In genomic region chr4:149840511-149841292, GRCm38 (mm10) we compare ENCODE assay signal across 10 mouse cellular contexts.
DNase-seq lines count a peak whose midpoint lies in the region; ATAC-seq and TF ChIP-seq lines count a peak whose summit lies in the region.
"Had no signal": no experiment of that assay in that cellular context is flagged by ENCODE, and none has a peak within 500 bp of the region (broad histone marks: within the 10 kb centered on the region; RNA-seq: fewer than 3 reads in every experiment).

No protein-coding gene starts in this region.

- no peak overlapping the region for H3K9ac ChIP-seq in limb, embryonic 15.5 days
- no peak overlapping the region for H3K9ac ChIP-seq in stomach, postnatal 0 days (ENCODE audit: low read length)
- H3K9ac ChIP-seq: neural tube, embryonic 13.5 days had no signal

- H3K4me3 ChIP-seq in limb, embryonic 15.5 days: no peak overlapping the region
- H3K4me3 ChIP-seq in stomach, postnatal 0 days (ENCODE audit: low read depth, low read length): no peak overlapping the region
- H3K4me3 ChIP-seq in thymus, adult 2 months (ENCODE audit: control insufficient read depth, insufficient read depth, low read length): no peak overlapping the region
- H3K4me3 ChIP-seq: neural tube, embryonic 13.5 days had no signal

- H3K36me3 ChIP-seq in limb, embryonic 15.5 days: no peaks in the 10 kb centered on the region
- H3K36me3 ChIP-seq in stomach, postnatal 0 days (ENCODE audit: control insufficient read depth, insufficient read depth, low read length): no peaks in the 10 kb centered on the region
- no peaks in the 10 kb centered on the region for H3K36me3 ChIP-seq in thymus, adult 2 months (ENCODE audit: control insufficient read depth, insufficient read depth, low read length)
- H3K36me3 ChIP-seq: G1E; neural tube, embryonic 13.5 days had no signal

- TF ChIP-seq CTCF in stomach, postnatal 0 days (IDR thresholded peaks at IDR 0.05; ENCODE audit: low read depth): no peak
- no peak for TF ChIP-seq CTCF in thymus, adult 2 months (IDR thresholded peaks at IDR 0.05; ENCODE audit: borderline replicate concordance, control insufficient read depth, extremely low read depth, insufficient read depth, low read length, poor library complexity)

- peak; percentile 62; the same call in 1 of the 2 replicates for ATAC-seq in limb, embryonic 15.5 days (ENCODE audit: insufficient number of reproducible peaks, low FRiP score, low TSS enrichment, low read depth)
- peak; percentile 79 for ATAC-seq in stomach, postnatal 0 days (ENCODE audit: low FRiP score, low TSS enrichment)

- no peaks in the 10 kb centered on the region for H3K9me3 ChIP-seq in limb, embryonic 15.5 days
- no peaks in the 10 kb centered on the region for H3K9me3 ChIP-seq in stomach, postnatal 0 days (ENCODE audit: control insufficient read depth, low read length)
- H3K9me3 ChIP-seq: neural tube, embryonic 13.5 days had no signal

- TF ChIP-seq EP300 in stomach, postnatal 0 days (optimal IDR thresholded peaks at IDR 0.05): no peak

- WGBS in limb, embryonic 15.5 days: 55% methylated on average over 12 of the region's 12 CpGs
- 65% methylated on average over 12 of the region's 12 CpGs for WGBS in stomach, postnatal 0 days
- WGBS in thymus, adult 2 months: 87% methylated on average over 12 of the region's 12 CpGs

- no peak for TF ChIP-seq POLR2A in thymus, adult 2 months (IDR thresholded peaks at IDR 0.05; ENCODE audit: control insufficient read depth, extremely low read depth, insufficient read depth, low read length, poor library complexity)

- no peak overlapping the region for H3K4me2 ChIP-seq in limb, embryonic 15.5 days
- H3K4me2 ChIP-seq in stomach, postnatal 0 days (replicated peaks; ENCODE audit: low read depth): no peak overlapping the region
- H3K4me2 ChIP-seq: neural tube, embryonic 13.5 days had no signal

- H3K4me1 ChIP-seq in limb, embryonic 15.5 days: peaks cover 15% of the 10 kb centered on the region
- peaks cover 3% of the 10 kb centered on the region; the same call in 1 of the 2 replicates for H3K4me1 ChIP-seq in stomach, postnatal 0 days (replicated peaks; ENCODE audit: control insufficient read depth, insufficient read depth)
- no peaks in the 10 kb centered on the region; the same call in 1 of the 2 replicates for H3K4me1 ChIP-seq in thymus, adult 2 months (replicated peaks; ENCODE audit: control insufficient read depth, insufficient read depth, low read length)

- no peaks in the 10 kb centered on the region for H3K27me3 ChIP-seq in limb, embryonic 15.5 days
- H3K27me3 ChIP-seq in stomach, postnatal 0 days (ENCODE audit: control insufficient read depth, insufficient read depth, low read length): no peaks in the 10 kb centered on the region
- H3K27me3 ChIP-seq in thymus, adult 2 months (ENCODE audit: control insufficient read depth, insufficient read depth, low read length): no peaks in the 10 kb centered on the region
- H3K27me3 ChIP-seq: neural tube, embryonic 13.5 days had no signal

- peak overlapping the region; percentile 48; the same call in 1 of the 2 replicates for H3K27ac ChIP-seq in limb, embryonic 15.5 days
- H3K27ac ChIP-seq in stomach, postnatal 0 days (replicated peaks): no peak overlapping the region
- no peak overlapping the region for H3K27ac ChIP-seq in thymus, adult 2 months (ENCODE audit: control insufficient read depth, insufficient read depth, low read length)
- H3K27ac ChIP-seq: neural tube, embryonic 13.5 days had no signal

- DNase-seq in layer of hippocampus, adult 11-12 months (ENCODE audit: low spot score): peak; percentile 82
- no peak for DNase-seq in layer of hippocampus, adult 9-10 months (ENCODE audit: low spot score)
- peak; percentile 81 to 87 for DNase-seq in frontal cortex, postnatal 36 days (ENCODE audit: low spot score in 2 of 2)
- peak; percentile 82 for DNase-seq in heart, postnatal 4 days
- peak; percentile 39 for DNase-seq in stomach, postnatal 0 days (ENCODE audit: low spot score)
- no peak for DNase-seq in cerebellum, adult 9-10 months
- no peak for DNase-seq in thymus, adult 2 months

Comparison
In these comparisons a context has a peak if more than half of its experiments do, and no peak if none do; other contexts are left out.
1. DNase-seq: peak in layer of hippocampus, adult 11-12 months (single experiment), frontal cortex, postnatal 36 days (2 of 2), heart, postnatal 4 days (single experiment) and stomach, postnatal 0 days (single experiment); none in layer of hippocampus, adult 9-10 months (single experiment), cerebellum, adult 9-10 months (single experiment) and thymus, adult 2 months (single experiment).